Mouse (Mus musculus): ENCODE measurements at regions not wholly inside any gene's neighbourhood (a gene's known extent, or its start where the extent isn't known, plus 50 kb on each side); places are given as distances from the start of the nearest gene placed in this dataset.
A peak's percentile ranks its signal among the peaks of the same experiment; 100 is the strongest.

DNA sequence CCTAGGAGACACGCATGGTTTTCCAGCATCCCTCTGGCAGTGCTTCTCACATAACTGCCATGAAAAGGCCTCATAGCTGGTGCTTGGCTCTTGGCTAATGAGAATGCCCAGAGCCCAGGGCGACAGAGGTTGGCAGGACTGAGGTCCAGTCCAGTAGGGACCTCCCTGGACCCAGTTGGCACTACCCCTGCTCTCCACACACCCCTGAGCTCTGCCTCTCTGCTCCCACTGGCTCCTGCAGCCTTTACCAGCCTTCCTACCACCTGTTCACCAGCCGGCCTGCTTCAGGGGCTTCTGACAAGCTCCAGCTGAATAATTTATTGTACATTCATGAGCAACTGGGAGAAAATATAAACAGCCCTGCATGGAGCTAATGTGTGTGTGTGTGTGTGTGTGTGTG, 82.0 kb upstream of the Ppp1r26 start:
- 59% methylated on average over 3 of the region's 3 CpGs for WGBS (ENCODE audit: insufficient replicate concordance)
- Histone ChIP-seq H3K4me2 (ENCODE audit: low read depth, low read length) (no peak overlapping the region), H3K4me3 (ENCODE audit: low read depth, low read length) (no peak overlapping the region), H3K9me3 (ENCODE audit: low read length) (no peaks in the 10 kb centered on the region), H3K27me3 (ENCODE audit: insufficient read depth, low read length) (peaks cover 6% of the 10 kb centered on the region; the same call in 1 of the 2 replicates), H3K9ac (replicated peaks) (no peak overlapping the region), H3K4me1 (ENCODE audit: insufficient read depth) (no peaks in the 10 kb centered on the region), H3K36me3 (replicated peaks; ENCODE audit: insufficient read depth, low read length) (no peaks in the 10 kb centered on the region), H3K27ac (ENCODE audit: low read depth) (no peak overlapping the region)
- DNase-seq, result no peak
- ATAC-seq, result no peak
- no peak for TF ChIP-seq EP300 (IDR thresholded peaks at IDR 0.05; ENCODE audit: low read depth)
- TF ChIP-seq CTCF (IDR thresholded peaks at IDR 0.05; ENCODE audit: low read depth), result no peak

DNA sequence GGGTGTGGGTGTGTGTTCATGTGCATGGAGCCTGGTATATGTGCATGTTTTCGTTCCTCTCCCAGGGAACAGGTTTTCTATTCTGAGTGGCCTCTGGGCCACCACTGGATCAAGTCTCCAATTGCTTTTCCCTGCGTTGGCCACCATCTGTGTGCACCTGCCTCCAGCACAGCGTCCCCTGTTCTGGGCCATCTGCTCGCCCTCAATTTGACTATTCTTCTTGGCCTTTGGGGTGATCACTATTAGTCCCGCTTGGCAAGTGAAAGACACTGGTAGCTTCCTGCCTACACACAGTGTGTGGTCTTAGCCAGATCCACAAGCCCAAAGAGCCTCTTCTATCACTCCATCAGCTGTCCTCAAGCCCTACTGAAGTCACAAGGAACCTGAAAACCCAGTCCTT, 80.8 kb upstream of the Ppp1r26 start:
- WGBS (ENCODE audit: insufficient replicate concordance), result 82% methylated on average over 5 of the region's 5 CpGs
- DNase-seq (no peak), ATAC-seq (no peak)
- Histone ChIP-seq H3K9me3 (ENCODE audit: low read length) (no peaks in the 10 kb centered on the region), H3K4me3 (ENCODE audit: low read depth, low read length) (no peak overlapping the region), H3K27ac (ENCODE audit: low read depth) (no peak overlapping the region), H3K4me2 (ENCODE audit: low read depth, low read length) (no peak overlapping the region), H3K36me3 (replicated peaks; ENCODE audit: insufficient read depth, low read length) (no peaks in the 10 kb centered on the region), H3K9ac (replicated peaks) (no peak overlapping the region), H3K4me1 (ENCODE audit: insufficient read depth) (no peaks in the 10 kb centered on the region), H3K27me3 (ENCODE audit: insufficient read depth, low read length) (peaks cover 6% of the 10 kb centered on the region; the same call in 1 of the 2 replicates)
- TF ChIP-seq EP300 (IDR thresholded peaks at IDR 0.05; ENCODE audit: low read depth) (no peak), CTCF (IDR thresholded peaks at IDR 0.05; ENCODE audit: low read depth) (no peak)

DNA sequence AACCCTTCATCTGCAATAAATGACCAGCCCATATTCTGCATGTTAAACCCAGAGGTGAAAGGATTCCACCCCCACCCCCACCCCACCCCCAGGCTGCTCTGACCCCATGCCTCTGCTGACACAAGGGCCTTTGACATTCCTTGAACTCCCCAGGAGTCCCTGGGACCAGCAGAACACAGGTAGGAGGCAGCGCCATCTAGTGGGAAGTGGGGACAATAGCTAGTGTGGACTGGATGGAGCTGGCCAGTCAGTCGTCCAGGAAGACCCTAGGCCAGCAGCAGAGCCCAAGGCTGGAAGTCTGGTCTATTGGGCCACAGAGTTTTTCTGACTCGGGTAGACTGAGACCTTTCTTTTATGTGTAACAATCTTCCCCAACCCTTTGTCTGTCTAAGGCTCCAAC, 71.8 kb upstream of the Ppp1r26 start:
- DNase-seq (peak; percentile 63), ATAC-seq (no peak)
- Histone ChIP-seq H3K4me3 (ENCODE audit: low read depth, low read length) (no peak overlapping the region), H3K4me1 (ENCODE audit: insufficient read depth) (no peaks in the 10 kb centered on the region), H3K4me2 (ENCODE audit: low read depth, low read length) (no peak overlapping the region), H3K27ac (ENCODE audit: low read depth) (no peak overlapping the region), H3K9ac (replicated peaks) (no peak overlapping the region), H3K27me3 (ENCODE audit: insufficient read depth, low read length) (no peaks in the 10 kb centered on the region), H3K36me3 (replicated peaks; ENCODE audit: insufficient read depth, low read length) (no peaks in the 10 kb centered on the region), H3K9me3 (ENCODE audit: low read length) (no peaks in the 10 kb centered on the region)
- 7% methylated on average over 3 of the region's 3 CpGs for WGBS (ENCODE audit: insufficient replicate concordance)
- TF ChIP-seq CTCF (IDR thresholded peaks at IDR 0.05; ENCODE audit: low read depth), result peak; percentile 77
- TF ChIP-seq EP300 (IDR thresholded peaks at IDR 0.05; ENCODE audit: low read depth), result no peak

DNA sequence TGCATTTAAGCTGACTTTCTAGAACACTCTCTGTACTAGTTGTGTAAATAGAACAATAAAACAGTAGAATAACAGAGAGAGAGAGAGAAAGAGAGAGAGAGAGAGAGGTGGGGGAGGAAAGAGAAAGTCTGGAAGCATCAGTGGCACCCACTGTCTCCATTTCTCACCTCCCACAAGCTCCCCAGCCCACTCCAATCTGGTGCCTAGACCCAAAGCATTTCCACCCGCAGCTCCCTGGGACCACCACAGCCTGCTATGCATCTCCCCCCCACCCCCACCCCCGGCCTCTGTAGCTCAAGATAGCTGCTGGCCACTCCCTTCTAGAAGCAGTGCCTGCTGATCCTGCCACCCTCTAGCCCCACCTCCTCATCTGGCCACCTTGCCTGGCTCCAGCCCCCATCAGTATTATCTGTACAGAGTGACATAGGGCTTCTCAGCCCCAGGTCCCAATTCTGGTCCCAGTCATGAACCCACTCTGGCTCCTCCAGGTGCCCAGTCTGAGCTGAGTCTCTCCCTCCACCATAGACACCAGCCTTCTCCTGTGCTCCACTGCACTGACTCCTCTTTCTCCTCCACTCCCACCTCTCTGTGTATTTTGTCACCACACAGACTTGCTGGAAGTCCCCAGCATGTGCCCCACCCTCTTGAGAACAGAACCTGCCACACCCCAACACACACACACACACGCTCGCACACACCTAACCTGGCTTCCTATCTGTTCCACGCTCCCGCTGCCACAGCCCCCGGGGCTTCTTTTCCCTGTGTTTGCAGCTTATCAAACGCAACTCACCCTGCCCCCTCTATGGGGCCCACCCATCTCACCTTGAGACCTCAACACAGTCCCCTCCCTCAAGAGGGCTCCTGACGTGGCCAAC, 68.4 kb upstream of the Ppp1r26 start:
- H3K9me3 ChIP-seq (ENCODE audit: low read length), result no peaks in the 10 kb centered on the region
- no peak overlapping the region for H3K27ac ChIP-seq (ENCODE audit: low read depth)
- no peak for DNase-seq
- ATAC-seq, result no peak
- TF ChIP-seq EP300 (IDR thresholded peaks at IDR 0.05; ENCODE audit: low read depth), result no peak
- no peaks in the 10 kb centered on the region for H3K27me3 ChIP-seq (ENCODE audit: insufficient read depth, low read length)
- 33% methylated on average over 9 of the region's 9 CpGs for WGBS (ENCODE audit: insufficient replicate concordance)
- no peak overlapping the region for H3K4me3 ChIP-seq (ENCODE audit: low read depth, low read length)
- H3K4me2 ChIP-seq (ENCODE audit: low read depth, low read length), result no peak overlapping the region
- H3K36me3 ChIP-seq (replicated peaks; ENCODE audit: insufficient read depth, low read length), result no peaks in the 10 kb centered on the region
- H3K9ac ChIP-seq (replicated peaks), result no peak overlapping the region
- H3K4me1 ChIP-seq (ENCODE audit: insufficient read depth), result no peaks in the 10 kb centered on the region

DNA sequence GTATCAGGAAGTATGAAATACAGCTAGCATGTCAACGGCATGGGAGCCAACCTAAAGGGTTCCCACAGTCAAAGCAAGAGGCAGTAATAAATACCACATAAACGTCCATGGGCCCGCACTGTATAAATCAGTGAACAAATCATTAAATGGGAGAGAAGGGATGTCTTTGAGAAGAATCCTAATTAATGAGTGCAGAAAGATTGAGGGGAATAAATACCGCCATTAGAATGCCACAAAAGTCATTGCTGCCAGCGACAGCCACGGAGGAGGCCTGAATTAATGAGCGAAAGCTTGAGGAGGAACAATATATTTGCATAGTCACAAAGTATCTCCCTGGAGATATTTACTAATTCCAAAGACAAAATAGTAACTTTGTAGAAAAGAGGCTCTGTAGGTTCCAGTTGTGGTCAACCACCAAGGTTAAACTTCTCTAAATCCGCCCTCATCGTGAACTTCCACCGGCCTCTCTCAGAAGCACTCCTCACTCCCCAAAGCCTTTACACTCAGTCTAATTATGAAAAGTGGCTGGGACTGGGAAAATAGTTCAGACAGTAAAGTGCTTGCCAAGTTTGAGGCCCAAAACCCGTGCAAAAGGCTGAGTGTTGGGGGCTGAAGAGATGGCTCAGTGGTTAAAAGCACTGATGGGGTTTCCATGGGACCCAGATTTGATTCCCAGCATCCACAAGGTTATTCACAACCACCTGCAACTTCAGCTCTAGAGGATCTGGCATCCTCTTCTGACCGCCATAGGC, 64.4 kb upstream of the Ppp1r26 start:
- TF ChIP-seq CTCF (IDR thresholded peaks at IDR 0.05; ENCODE audit: low read depth) (no peak), EP300 (IDR thresholded peaks at IDR 0.05; ENCODE audit: low read depth) (no peak)
- ATAC-seq (no peak), DNase-seq (no peak)
- no peak overlapping the region for H3K4me3 ChIP-seq (ENCODE audit: low read depth, low read length)
- no peaks in the 10 kb centered on the region for H3K9me3 ChIP-seq (ENCODE audit: low read length)
- H3K27ac ChIP-seq (ENCODE audit: low read depth), result no peak overlapping the region
- H3K36me3 ChIP-seq (replicated peaks; ENCODE audit: insufficient read depth, low read length), result no peaks in the 10 kb centered on the region
- H3K27me3 ChIP-seq (ENCODE audit: insufficient read depth, low read length), result no peaks in the 10 kb centered on the region
- H3K4me1 ChIP-seq (ENCODE audit: insufficient read depth), result no peaks in the 10 kb centered on the region
- H3K4me2 ChIP-seq (ENCODE audit: low read depth, low read length), result no peak overlapping the region
- H3K9ac ChIP-seq (replicated peaks), result no peak overlapping the region
- WGBS (ENCODE audit: insufficient replicate concordance), result 72% methylated on average over 12 of the region's 12 CpGs

DNA sequence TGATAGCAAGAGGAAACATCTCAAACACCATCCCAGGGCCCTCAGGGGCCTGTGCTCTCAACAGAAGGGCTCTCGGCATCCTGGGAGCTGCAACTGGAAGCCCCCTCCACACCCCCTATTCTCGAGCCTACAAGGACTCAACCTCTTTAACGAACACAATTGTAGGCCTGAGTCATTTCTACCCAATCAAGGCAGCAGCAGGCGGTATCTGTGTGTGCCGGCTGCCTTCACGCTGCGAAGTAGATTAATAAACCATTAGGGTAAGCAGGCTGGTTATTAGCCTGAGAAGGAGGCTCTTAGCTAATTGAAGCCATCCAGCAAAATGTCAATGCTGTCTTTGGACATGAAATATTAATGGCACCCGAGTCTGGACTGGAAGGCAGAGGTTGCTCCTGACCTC, 61.7 kb upstream of the Ppp1r26 start:
- no peaks in the 10 kb centered on the region for H3K9me3 ChIP-seq (ENCODE audit: low read length)
- no peak for TF ChIP-seq CTCF (IDR thresholded peaks at IDR 0.05; ENCODE audit: low read depth)
- TF ChIP-seq EP300 (IDR thresholded peaks at IDR 0.05; ENCODE audit: low read depth), result no peak
- H3K36me3 ChIP-seq (replicated peaks; ENCODE audit: insufficient read depth, low read length), result no peaks in the 10 kb centered on the region
- H3K9ac ChIP-seq (replicated peaks), result no peak overlapping the region
- 70% methylated on average over 8 of the region's 8 CpGs for WGBS (ENCODE audit: insufficient replicate concordance)
- no peak overlapping the region for H3K27ac ChIP-seq (ENCODE audit: low read depth)
- no peak overlapping the region for H3K4me2 ChIP-seq (ENCODE audit: low read depth, low read length)
- H3K4me3 ChIP-seq (ENCODE audit: low read depth, low read length), result no peak overlapping the region
- DNase-seq (no peak), ATAC-seq (no peak)
- no peaks in the 10 kb centered on the region for H3K27me3 ChIP-seq (ENCODE audit: insufficient read depth, low read length)
- H3K4me1 ChIP-seq (ENCODE audit: insufficient read depth), result no peaks in the 10 kb centered on the region
